Mouse (Mus musculus): Measurements from ENCODE around the gene Muc13. TPM values are rescaled to one million over a fixed set of nuclear protein-coding genes. Genes with fewer than 3 reads are reported as not detected.

Muc13 gene
- total and polyA plus RNA-seq, 2 experiments from 2014 or later, result not detected

GRCm38 (mm10) chr16:33772809-33773208 lies 21.0 kb upstream of the Muc13 start:
- ATAC-seq (ENCODE audit: insufficient read depth, low read depth), result no peak
- no peak for TF ChIP-seq CTCF (IDR thresholded peaks at IDR 0.05; ENCODE audit: low read depth)
- no peak for TF ChIP-seq EP300 (IDR thresholded peaks at IDR 0.05; ENCODE audit: low read depth)
- Histone ChIP-seq H3K27me3 (ENCODE audit: control insufficient read depth, insufficient read depth, low read length) (no peaks in the 10 kb centered on the region), H3K27ac (ENCODE audit: low read depth) (no peak overlapping the region), H3K4me3 (ENCODE audit: low read depth, low read length) (no peak overlapping the region), H3K36me3 (replicated peaks; ENCODE audit: control insufficient read depth, insufficient read depth, low read length) (no peaks in the 10 kb centered on the region; the same call in 1 of the 2 replicates), H3K9me3 (replicated peaks; ENCODE audit: control insufficient read depth, low read length) (no peaks in the 10 kb centered on the region), H3K4me2 (ENCODE audit: low read depth, low read length) (no peak overlapping the region), H3K9ac (replicated peaks; ENCODE audit: low read depth, low read length) (no peak overlapping the region), H3K4me1 (ENCODE audit: control insufficient read depth, insufficient read depth) (peaks cover 14% of the 10 kb centered on the region)
- WGBS, result 64% methylated on average over 5 of the region's 5 CpGs
- no peak for DNase-seq (ENCODE audit: low spot score)

GRCm38 (mm10) chr16:33774972-33775371 lies 18.9 kb upstream of the Muc13 start:
- no peaks in the 10 kb centered on the region for H3K27me3 ChIP-seq (ENCODE audit: control insufficient read depth, insufficient read depth, low read length)
- no peaks in the 10 kb centered on the region for H3K9me3 ChIP-seq (replicated peaks; ENCODE audit: control insufficient read depth, low read length)
- peak; percentile 53 for ATAC-seq (ENCODE audit: insufficient read depth, low read depth)
- H3K4me1 ChIP-seq (ENCODE audit: control insufficient read depth, insufficient read depth), result peaks cover 14% of the 10 kb centered on the region
- 43% methylated on average over 3 of the region's 3 CpGs for WGBS
- DNase-seq (ENCODE audit: low spot score), result peak; percentile 30
- H3K4me3 ChIP-seq (ENCODE audit: low read depth, low read length), result no peak overlapping the region
- H3K27ac ChIP-seq (ENCODE audit: low read depth), result no peak overlapping the region
- TF ChIP-seq EP300 (IDR thresholded peaks at IDR 0.05; ENCODE audit: low read depth), result no peak
- TF ChIP-seq CTCF (IDR thresholded peaks at IDR 0.05; ENCODE audit: low read depth), result no peak
- no peak overlapping the region for H3K4me2 ChIP-seq (ENCODE audit: low read depth, low read length)
- no peaks in the 10 kb centered on the region for H3K36me3 ChIP-seq (replicated peaks; ENCODE audit: control insufficient read depth, insufficient read depth, low read length)
- no peak overlapping the region for H3K9ac ChIP-seq (replicated peaks; ENCODE audit: low read depth, low read length)

GRCm38 (mm10) chr16:33775733-33776335 lies 18.0 kb upstream of the Muc13 start:
- no peaks in the 10 kb centered on the region for H3K9me3 ChIP-seq (replicated peaks; ENCODE audit: control insufficient read depth, low read length)
- 65% methylated on average over 1 of the region's 1 CpGs for WGBS

DNA sequence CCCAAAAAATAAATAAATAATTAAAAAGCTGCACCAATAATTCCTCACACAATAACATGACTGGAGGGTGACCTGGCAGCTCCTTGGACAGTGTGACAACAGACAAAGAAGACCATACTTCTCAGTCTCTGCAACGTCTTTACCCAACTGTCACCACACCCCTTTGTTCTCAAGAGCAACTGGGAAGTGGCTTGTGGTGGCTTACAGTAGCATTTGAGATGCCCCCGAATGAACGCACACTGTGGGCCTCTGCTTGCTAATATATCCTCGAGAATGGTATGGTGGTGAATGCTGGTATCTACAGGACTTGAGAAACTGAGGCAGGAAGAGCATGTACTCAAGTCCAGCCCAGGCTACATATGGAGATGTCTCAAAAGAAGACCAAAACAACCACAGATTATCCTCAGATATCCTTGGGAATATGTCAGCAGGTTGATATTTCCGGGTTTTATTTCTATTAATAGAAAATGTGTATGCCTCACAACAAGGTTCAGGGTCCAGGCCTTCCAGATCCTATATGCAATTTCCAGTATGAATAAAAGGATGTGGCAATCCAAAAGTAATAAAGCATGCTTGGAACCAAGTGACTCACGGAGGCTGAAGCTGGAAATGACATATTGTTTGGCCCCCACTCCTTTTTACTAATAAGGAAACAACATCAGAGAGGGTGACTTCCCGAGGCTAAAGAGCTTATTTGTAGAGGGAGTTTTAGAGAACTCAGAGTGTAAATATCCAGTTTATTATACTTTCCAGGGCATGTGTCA lies 16.9 kb upstream of the Muc13 start:
- Histone ChIP-seq H3K27ac (ENCODE audit: low read depth) (no peak overlapping the region), H3K4me3 (ENCODE audit: low read depth, low read length) (no peak overlapping the region), H3K27me3 (ENCODE audit: control insufficient read depth, insufficient read depth, low read length) (no peaks in the 10 kb centered on the region), H3K4me2 (ENCODE audit: low read depth, low read length) (no peak overlapping the region), H3K4me1 (ENCODE audit: control insufficient read depth, insufficient read depth) (peaks cover 14% of the 10 kb centered on the region), H3K9me3 (replicated peaks; ENCODE audit: control insufficient read depth, low read length) (no peaks in the 10 kb centered on the region), H3K9ac (replicated peaks; ENCODE audit: low read depth, low read length) (no peak overlapping the region), H3K36me3 (replicated peaks; ENCODE audit: control insufficient read depth, insufficient read depth, low read length) (no peaks in the 10 kb centered on the region)
- TF ChIP-seq CTCF (IDR thresholded peaks at IDR 0.05; ENCODE audit: low read depth), result no peak
- no peak for TF ChIP-seq EP300 (IDR thresholded peaks at IDR 0.05; ENCODE audit: low read depth)
- 61% methylated on average over 7 of the region's 7 CpGs for WGBS
- ATAC-seq (ENCODE audit: insufficient read depth, low read depth), result no peak
- no peak for DNase-seq (ENCODE audit: low spot score)

More at GRCm38 (mm10) chr16:33775733-33776335, 18.0 kb upstream of the Muc13 start:
- Histone ChIP-seq H3K4me1 (ENCODE audit: control insufficient read depth, insufficient read depth) (peaks cover 14% of the 10 kb centered on the region), H3K27ac (ENCODE audit: low read depth) (no peak overlapping the region), H3K4me2 (ENCODE audit: low read depth, low read length) (no peak overlapping the region), H3K9ac (replicated peaks; ENCODE audit: low read depth, low read length) (no peak overlapping the region), H3K4me3 (ENCODE audit: low read depth, low read length) (no peak overlapping the region), H3K36me3 (replicated peaks; ENCODE audit: control insufficient read depth, insufficient read depth, low read length) (no peaks in the 10 kb centered on the region), H3K27me3 (ENCODE audit: control insufficient read depth, insufficient read depth, low read length) (no peaks in the 10 kb centered on the region)
- DNase-seq (ENCODE audit: low spot score), result no peak
- no peak for ATAC-seq (ENCODE audit: insufficient read depth, low read depth)
- TF ChIP-seq CTCF (IDR thresholded peaks at IDR 0.05; ENCODE audit: low read depth), result no peak
- TF ChIP-seq EP300 (IDR thresholded peaks at IDR 0.05; ENCODE audit: low read depth), result no peak

DNA sequence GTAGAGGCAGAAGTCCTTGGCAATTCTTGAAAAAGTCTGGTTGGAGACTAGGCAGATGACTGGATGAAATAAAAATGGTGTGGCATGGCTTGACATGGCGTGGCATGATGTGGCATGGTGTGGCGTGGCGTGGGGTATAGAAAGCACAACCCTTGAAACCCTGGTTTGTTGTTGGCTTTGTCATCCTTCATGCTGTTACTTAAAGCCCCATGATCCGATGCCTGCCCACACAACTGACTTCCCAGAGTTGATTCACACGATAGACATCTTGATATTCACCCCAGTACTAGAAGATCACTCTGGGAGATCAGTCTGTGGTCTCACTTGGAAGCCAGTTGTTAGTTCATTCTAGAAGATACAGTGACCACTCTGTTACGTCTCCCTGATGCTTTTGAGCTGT lies 16.2 kb upstream of the Muc13 start:
- 87% methylated on average over 6 of the region's 6 CpGs for WGBS
- H3K27ac ChIP-seq (ENCODE audit: low read depth), result no peak overlapping the region

More for the DNA sequence above, 16.2 kb upstream of the Muc13 start:
- Histone ChIP-seq H3K36me3 (replicated peaks; ENCODE audit: control insufficient read depth, insufficient read depth, low read length) (no peaks in the 10 kb centered on the region), H3K9me3 (replicated peaks; ENCODE audit: control insufficient read depth, low read length) (no peaks in the 10 kb centered on the region), H3K4me1 (ENCODE audit: control insufficient read depth, insufficient read depth) (peaks cover 19% of the 10 kb centered on the region), H3K4me3 (ENCODE audit: low read depth, low read length) (no peak overlapping the region), H3K4me2 (ENCODE audit: low read depth, low read length) (no peak overlapping the region), H3K27me3 (ENCODE audit: control insufficient read depth, insufficient read depth, low read length) (no peaks in the 10 kb centered on the region), H3K9ac (replicated peaks; ENCODE audit: low read depth, low read length) (no peak overlapping the region)
- DNase-seq (ENCODE audit: low spot score) (no peak), ATAC-seq (ENCODE audit: insufficient read depth, low read depth) (no peak)
- TF ChIP-seq EP300 (IDR thresholded peaks at IDR 0.05; ENCODE audit: low read depth), result no peak
- TF ChIP-seq CTCF (IDR thresholded peaks at IDR 0.05; ENCODE audit: low read depth), result no peak
